Mouse (Mus musculus) MEL (cell line): ENCODE measurements around the gene Ihh. TPM values are rescaled to one million over a fixed set of nuclear protein-coding genes. Genes with fewer than 3 reads are reported as not detected.
A peak's percentile ranks its signal among the peaks of the same experiment; 100 is the strongest.

Experiments
- DNase-seq: peaks from one replicate; pipeline ENCODE4 v3.0.0; 2011; ENCODE audit warnings: low read depth, low spot score
- H3K27ac ChIP-seq: 2 replicates; pipeline ENCODE4 v1.5.1; 2012; ENCODE audit warnings: low read depth, mild to moderate bottlenecking, control low read depth, low read length, moderate library complexity; ENCODE audit not compliant: control insufficient read depth
- H3K27me3 ChIP-seq, 2 experiments: fragments of 150-350 bp in 1 of 2; sonication (generic) in 1 of 2; 2 replicates each; pipeline ENCODE4 v1.6.1; 2012; ENCODE audit warnings: low read length in 2 of 2, mild to moderate bottlenecking in 2 of 2, improper control_type of control experiment in 1 of 2, moderate library complexity in 1 of 2; ENCODE audit not compliant: insufficient read depth in 2 of 2, control insufficient read depth in 1 of 2
- H3K36me3 ChIP-seq, 2 experiments: 2 replicates each; pipeline ENCODE4 v1.6.1; 2012 to 2014; ENCODE audit warnings: low read length in 2 of 2, improper control_type of control experiment in 1 of 2, inconsistent platforms in 1 of 2, mild to moderate bottlenecking in 1 of 2; ENCODE audit not compliant: insufficient read depth in 2 of 2, control insufficient read depth in 1 of 2
- H3K4me1 ChIP-seq, 2 experiments: fragments of 150-350 bp in 1 of 2; sonication (generic) in 1 of 2; 2 replicates each; pipeline ENCODE4 v1.6.1; 2012; ENCODE audit warnings: low read length in 2 of 2, improper control_type of control experiment in 1 of 2, mild to moderate bottlenecking in 1 of 2; ENCODE audit not compliant: insufficient read depth in 2 of 2, control insufficient read depth in 1 of 2
- H3K4me3 ChIP-seq, 2 experiments: fragments of 150-350 bp in 1 of 2; sonication (generic) in 1 of 2; 2 replicates each; pipeline ENCODE4 v1.5.1; 2012; ENCODE audit warnings: low read depth in 2 of 2, low read length in 2 of 2, mild to moderate bottlenecking in 2 of 2, moderate library complexity in 2 of 2, control low read depth in 1 of 2, improper control_type of control experiment in 1 of 2; ENCODE audit not compliant: control insufficient read depth in 1 of 2, insufficient read depth in 1 of 2
- H3K79me2 ChIP-seq: 2 replicates; pipeline ENCODE4 v1.6.1; 2012; ENCODE audit warnings: mild to moderate bottlenecking, low read length, moderate library complexity; ENCODE audit not compliant: control insufficient read depth, poor library complexity, insufficient read depth
- H3K9ac ChIP-seq: 2 replicates; pipeline ENCODE4 v1.6.1; 2012; ENCODE audit warnings: low read depth, mild to moderate bottlenecking, control low read depth, low read length, moderate library complexity; ENCODE audit not compliant: control insufficient read depth, poor library complexity, severe bottlenecking
- H3K9me3 ChIP-seq: fragments of 150-350 bp; sonication (generic); replicated peaks from 2 replicates; pipeline ENCODE4 v1.6.1; 2012; ENCODE audit warnings: mild to moderate bottlenecking, low read length, improper control_type of control experiment, moderate library complexity; ENCODE audit not compliant: insufficient read depth
- BHLHE40 ChIP-seq: IDR thresholded peaks from 2 replicates; pipeline ENCODE4 v1.6.1; 2012; ENCODE audit warnings: low read depth, mild to moderate bottlenecking, inconsistent platforms, low read length, improper control_type of control experiment, borderline replicate concordance
- CTCF ChIP-seq, 3 experiments: IDR thresholded peaks in 2 of 3; conservative IDR thresholded peaks in 1 of 3; 2 replicates each; pipeline ENCODE4 v1.5.1; 2011 to 2012; ENCODE audit warnings: low read length in 3 of 3, low read depth in 2 of 3, mild to moderate bottlenecking in 2 of 3, improper control_type of control experiment in 1 of 3, inconsistent platforms in 1 of 3, mixed read lengths in 1 of 3, moderate library complexity in 1 of 3; ENCODE audit not compliant: control insufficient read depth in 1 of 3, insufficient read depth in 1 of 3, poor library complexity in 1 of 3, severe bottlenecking in 1 of 3
- EP300 ChIP-seq, 2 experiments: IDR thresholded peaks; 2 replicates each; pipeline ENCODE4 v1.6.1; 2011; ENCODE audit warnings: improper control_type of control experiment in 2 of 2, low read length in 2 of 2, low read depth in 1 of 2, mild to moderate bottlenecking in 1 of 2
- ETS1 ChIP-seq: IDR thresholded peaks from 2 replicates; pipeline ENCODE4 v1.6.1; 2012; ENCODE audit warnings: low read depth, mild to moderate bottlenecking, inconsistent platforms, low read length, improper control_type of control experiment, moderate library complexity
- GABPA ChIP-seq: IDR thresholded peaks from 2 replicates; pipeline ENCODE4 v1.6.1; 2012; ENCODE audit warnings: low read depth, mild to moderate bottlenecking, inconsistent platforms, low read length, improper control_type of control experiment, moderate library complexity
- GATA1 ChIP-seq: IDR thresholded peaks from 2 replicates; pipeline ENCODE4 v1.6.1; 2011; ENCODE audit warnings: low read depth, low read length, improper control_type of control experiment
- JUND ChIP-seq: IDR thresholded peaks from 2 replicates; pipeline ENCODE4 v1.6.1; 2011; ENCODE audit warnings: low read depth, mild to moderate bottlenecking, improper control_type of control experiment, low read length
- KAT2A ChIP-seq: conservative IDR thresholded peaks from 2 replicates; pipeline ENCODE4 v1.6.1; 2012; ENCODE audit warnings: low read depth, low read length, improper control_type of control experiment, inconsistent platforms
- MAFK ChIP-seq: IDR thresholded peaks from 2 replicates; pipeline ENCODE4 v1.6.1; 2011; ENCODE audit warnings: low read depth, mild to moderate bottlenecking, low read length, improper control_type of control experiment, borderline replicate concordance
- MEF2A ChIP-seq: IDR thresholded peaks from 2 replicates; pipeline ENCODE4 v1.6.1; 2014; ENCODE audit warnings: low read depth, mild to moderate bottlenecking, inconsistent platforms, low read length, improper control_type of control experiment; ENCODE audit not compliant: poor library complexity, insufficient replicate concordance, severe bottlenecking; ENCODE audit errors: extremely low read depth
- MXI1 ChIP-seq: IDR thresholded peaks from 2 replicates; pipeline ENCODE4 v1.6.1; 2011; ENCODE audit warnings: mild to moderate bottlenecking, low read depth, low read length, improper control_type of control experiment
- MYB ChIP-seq: IDR thresholded peaks from 2 replicates; pipeline ENCODE4 v1.6.1; 2011; ENCODE audit warnings: mild to moderate bottlenecking, low read depth, low read length, improper control_type of control experiment
- MYC ChIP-seq: IDR thresholded peaks from 2 replicates; pipeline ENCODE4 v1.6.1; 2011; ENCODE audit warnings: low read depth, mild to moderate bottlenecking, low read length, improper control_type of control experiment, moderate library complexity
- NRF1 ChIP-seq: IDR thresholded peaks from 2 replicates; pipeline ENCODE4 v1.6.1; 2014; ENCODE audit warnings: low read depth, mild to moderate bottlenecking, inconsistent platforms, low read length, improper control_type of control experiment, moderate library complexity; ENCODE audit not compliant: poor library complexity, insufficient read depth, severe bottlenecking
- POLR2A ChIP-seq, 2 experiments: IDR thresholded peaks; 2 replicates each; pipeline ENCODE4 v1.6.1; 2011 to 2012; ENCODE audit warnings: low read length in 2 of 2, mild to moderate bottlenecking in 2 of 2, control low read depth in 1 of 2, improper control_type of control experiment in 1 of 2, low read depth in 1 of 2, moderate library complexity in 1 of 2; ENCODE audit not compliant: control insufficient read depth in 1 of 2, insufficient read depth in 1 of 2, poor library complexity in 1 of 2
- POLR2AphosphoS2 ChIP-seq: IDR thresholded peaks from 2 replicates; pipeline ENCODE4 v1.6.1; 2011; ENCODE audit warnings: low read length, improper control_type of control experiment
- RAD21 ChIP-seq: IDR thresholded peaks from 2 replicates; pipeline ENCODE4 v1.6.1; 2011; ENCODE audit warnings: mild to moderate bottlenecking, low read depth, low read length, improper control_type of control experiment
- SIN3A ChIP-seq: IDR thresholded peaks from 2 replicates; pipeline ENCODE4 v1.6.1; 2012; ENCODE audit warnings: low read length, improper control_type of control experiment, inconsistent platforms
- SMC3 ChIP-seq: IDR thresholded peaks from 2 replicates; pipeline ENCODE4 v1.6.1; 2011; ENCODE audit warnings: low read depth, low read length, improper control_type of control experiment
- TAL1 ChIP-seq: IDR thresholded peaks from 2 replicates; pipeline ENCODE4 v1.6.1; 2012; ENCODE audit warnings: mild to moderate bottlenecking, inconsistent platforms, low read length, moderate library complexity, mixed read lengths
- TCF12 ChIP-seq: IDR thresholded peaks from 2 replicates; pipeline ENCODE4 v1.6.1; 2014; ENCODE audit warnings: low read depth, mild to moderate bottlenecking, inconsistent platforms, low read length, improper control_type of control experiment, moderate library complexity
- USF1 ChIP-seq: IDR thresholded peaks from 2 replicates; pipeline ENCODE4 v1.6.1; 2014; ENCODE audit warnings: low read depth, mild to moderate bottlenecking, inconsistent platforms, low read length, improper control_type of control experiment, moderate library complexity
- USF2 ChIP-seq, 2 experiments: IDR thresholded peaks; 2 replicates each; pipeline ENCODE4 v1.6.1; 2011 to 2012; ENCODE audit warnings: improper control_type of control experiment in 2 of 2, low read length in 2 of 2, borderline replicate concordance in 1 of 2, inconsistent platforms in 1 of 2, low read depth in 1 of 2, mild to moderate bottlenecking in 1 of 2; ENCODE audit not compliant: insufficient read depth in 1 of 2
- polyA plus RNA-seq, 2 experiments: library from polyadenylated mRNA; stranded (reverse) in 1 of 2; unstranded in 1 of 2; fragments of >175 nt in 1 of 2; fragments of >200 nt in 1 of 2; gene quantifications; 2 replicates each; pipeline versions ENCODE4 v1.2.1 to v1.2.4; 2012; ENCODE audit warnings: low replicate concordance in 2 of 2, low read depth in 1 of 2; ENCODE audit not compliant: insufficient read length in 2 of 2, insufficient read depth in 1 of 2, missing spikeins in 1 of 2
- total RNA-seq: library from RNA; depleted of rRNA; stranded (reverse); fragments of 300-350 nt; gene quantifications from 2 replicates; pipeline ENCODE4 v1.2.3, GENCODE M21; 2012

The Ihh gene
- total and polyA plus RNA-seq, 3 experiments = 0.04 to 0.07 TPM; not detected in 1

GRCm38 (mm10) chr1:74967962-74968580 is 16.6 kb upstream of the Ihh start:
- H3K36me3 ChIP-seq = no peaks in the 10 kb centered on the region; a peak in 1 of 4 replicates
- H3K79me2 ChIP-seq = no peaks in the 10 kb centered on the region
- peaks cover 0 to 8% of the 10 kb centered on the region in 2 experiments; a peak in 1 of 4 replicates for H3K4me1 ChIP-seq
- TF ChIP-seq KAT2A = no peak
- no peak for TF ChIP-seq MYB
- no peak for TF ChIP-seq MEF2A
- peak; percentile 44 to 65 for TF ChIP-seq EP300 (IDR thresholded peaks at IDR 0.05; ENCODE audit: low read depth in 1 of 2, low read length in 2 of 2)
- peak; percentile 31; the same call in 1 of the 2 replicates for TF ChIP-seq JUND
- peak; percentile 60 for TF ChIP-seq TAL1
- TF ChIP-seq MAFK = no peak
- TF ChIP-seq MXI1 = no peak
- TF ChIP-seq NRF1 = no peak
- TF ChIP-seq GATA1 = peak; percentile 51; the same call in 1 of the 2 replicates
- TF ChIP-seq TCF12 = peak; percentile 13; the same call in 1 of the 2 replicates
- no peak for TF ChIP-seq RAD21
- H3K9me3 ChIP-seq = no peaks in the 10 kb centered on the region
- peak; percentile 83 for DNase-seq
- no peak overlapping the region for H3K27ac ChIP-seq
- H3K27me3 ChIP-seq = no peaks in the 10 kb centered on the region
- no peak overlapping the region for H3K9ac ChIP-seq
- no peak overlapping the region for H3K4me3 ChIP-seq

- Histone ChIP-seq H3K9me3 (no peaks in the 10 kb centered on the region), H3K36me3 (no peaks in the 10 kb centered on the region), H3K27ac (no peak overlapping the region), H3K9ac (no peak overlapping the region), H3K27me3 (no peaks in the 10 kb centered on the region; a peak in 1 of 4 replicates), H3K4me3 (no peak overlapping the region), H3K4me1 (peaks cover 0 to 8% of the 10 kb centered on the region in 2 experiments; a peak in 1 of 4 replicates), H3K79me2 (no peaks in the 10 kb centered on the region)
- peak; percentile 78 for DNase-seq
- TF ChIP-seq RAD21 (peak; percentile 79), ETS1 (no peak), GATA1 (no peak), POLR2AphosphoS2 (no peak), GABPA (no peak), MYC (0 out of 2 replicates have a peak, but pooled peaks have one; percentile 48), MYB (no peak), POLR2A (IDR thresholded peaks at IDR 0.05; ENCODE audit: control insufficient read depth in 1 of 2, insufficient read depth in 1 of 2, low read depth in 1 of 2, low read length in 2 of 2, poor library complexity in 1 of 2) (no peak), BHLHE40 (no peak), SIN3A (no peak), CTCF (IDR thresholded peaks at IDR 0.05 in 2 of 3, conservative IDR thresholded peaks at IDR 0.05 in 1 of 3; ENCODE audit: control insufficient read depth in 1 of 3, insufficient read depth in 1 of 3, low read depth in 2 of 3, low read length in 3 of 3, poor library complexity in 1 of 3, severe bottlenecking in 1 of 3) (peak; percentile 81 to 86 (median 84)), JUND (no peak), SMC3 (peak; percentile 64), USF1 (no peak), USF2 (IDR thresholded peaks at IDR 0.05; ENCODE audit: borderline replicate concordance in 1 of 2, insufficient read depth in 1 of 2, low read depth in 1 of 2, low read length in 2 of 2) (no peak)
Measured at GRCm38 (mm10) chr1:74964494-74965215, 13.2 kb upstream of the Ihh start.
